Comparison of ENCODE assay signal across 51 mouse cellular contexts in genomic region chr12:84687531-84687930, GRCm38 (mm10). TPM values are rescaled to one million over a fixed set of nuclear protein-coding genes. Genes with fewer than 3 reads are reported as not detected.
"Had no signal": no experiment of that assay in that cellular context is flagged by ENCODE, and none has a peak within 500 bp of the region (broad histone marks: within the 10 kb centered on the region; RNA-seq: fewer than 3 reads in every experiment).

No protein-coding gene starts in this region.

- H3K4me1 ChIP-seq: heart, embryonic 13.5 days; heart, embryonic 15.5 days; intestine, embryonic 15.5 days; kidney, embryonic 15.5 days had no signal

- H3K4me2 ChIP-seq: heart, embryonic 11.5 days; heart, embryonic 12.5 days; heart, embryonic 13.5 days; heart, embryonic 15.5 days; hindbrain, embryonic 12.5 days; hindbrain, embryonic 13.5 days; hindbrain, embryonic 14.5 days; hindbrain, embryonic 15.5 days; intestine, embryonic 15.5 days; kidney, embryonic 15.5 days had no signal

- H3K4me3 ChIP-seq: heart, embryonic 10.5 days; heart, embryonic 12.5 days; heart, embryonic 13.5 days; heart, embryonic 15.5 days; hindbrain, embryonic 10.5 days; hindbrain, embryonic 12.5 days; hindbrain, embryonic 13.5 days; hindbrain, embryonic 15.5 days; intestine, embryonic 15.5 days; kidney, embryonic 15.5 days; layer of hippocampus, adult 2 months had no signal

- ATAC-seq: hindbrain, embryonic 16.5 days; hindbrain, postnatal 0 days; inflammation-experienced regulatory T-cells, adult 6 months; intestine, embryonic 15.5 days; intestine, embryonic 16.5 days; intestine, postnatal 0 days had no signal

- H3K9ac ChIP-seq: heart, embryonic 12.5 days; heart, embryonic 13.5 days; heart, embryonic 15.5 days; hindbrain, embryonic 12.5 days; hindbrain, embryonic 13.5 days; hindbrain, embryonic 14.5 days; hindbrain, embryonic 15.5 days; intestine, embryonic 15.5 days; kidney, embryonic 15.5 days had no signal

- H3K27ac ChIP-seq: heart, embryonic 10.5 days; heart, embryonic 13.5 days; heart, embryonic 15.5 days; hindbrain, embryonic 10.5 days; hindbrain, embryonic 12.5 days; hindbrain, embryonic 13.5 days; hindbrain, embryonic 14.5 days; hindbrain, embryonic 15.5 days; hindbrain, postnatal 0 days; intestine, embryonic 15.5 days; kidney, embryonic 15.5 days; kidney, postnatal 0 days; layer of hippocampus, adult 2 months had no signal

- H3K9me3 ChIP-seq: heart, embryonic 10.5 days; heart, embryonic 12.5 days; heart, embryonic 13.5 days; heart, embryonic 15.5 days; hindbrain, embryonic 10.5 days; hindbrain, embryonic 12.5 days; hindbrain, embryonic 13.5 days; hindbrain, embryonic 15.5 days; intestine, embryonic 15.5 days; kidney, embryonic 15.5 days had no signal

- H3K27me3 ChIP-seq: hindbrain, embryonic 15.5 days; intestine, embryonic 15.5 days had no signal

- DNase-seq: heart, postnatal 10 days; heart, postnatal 14 days; heart, postnatal 36 days; heart, postnatal 4 days; kidney, adult 11 months; kidney, adult 18-20 months; kidney, adult 2 months; kidney, adult 8-10 months; kidney, adult 9 months; kidney, postnatal 10 days; kidney, postnatal 14 days; kidney, postnatal 25 days; kidney, postnatal 36 days; kidney, postnatal 4 days; layer of hippocampus, adult 9-11 months; layer of hippocampus, postnatal 36 days had no signal

- H3K36me3 ChIP-seq: heart, embryonic 10.5 days; heart, embryonic 12.5 days; heart, embryonic 13.5 days; heart, embryonic 15.5 days; hindbrain, embryonic 10.5 days; hindbrain, embryonic 12.5 days; hindbrain, embryonic 13.5 days; hindbrain, embryonic 15.5 days; intestine, embryonic 15.5 days; kidney, embryonic 15.5 days had no signal

RNA-seq across cellular contexts. Expression of gene Syndig1l, which starts 11.1 kb away (rescaled TPM):
- total RNA-seq: heart, postnatal 10 days; heart, postnatal 14 days; heart, postnatal 25 days; heart, postnatal 36 days; heart, postnatal 4 days; hematopoietic stem cell, adult 5-6 weeks had no signal
- polyA plus RNA-seq: heart, embryonic 11.5 days; heart, embryonic 12.5 days; heart, embryonic 13.5 days; heart, embryonic 14.5 days; heart, embryonic 15.5 days; heart, embryonic 16.5 days; heart, postnatal 0 days; inflammation-experienced regulatory T-cells, adult 6 months; kidney, adult 2 months; kidney, embryonic 14.5 days; kidney, postnatal 0 days had no signal

RNA-seq across cellular contexts. Expression of gene Vrtn, which starts 46.7 kb away (rescaled TPM):
- total RNA-seq: heart, postnatal 10 days; heart, postnatal 14 days; heart, postnatal 25 days; heart, postnatal 36 days; heart, postnatal 4 days; hindbrain, postnatal 0 days; layer of hippocampus, adult 18-20 months; layer of hippocampus, adult 2 months; layer of hippocampus, adult 8-10 months; layer of hippocampus, postnatal 10 days; layer of hippocampus, postnatal 14 days; layer of hippocampus, postnatal 25 days; layer of hippocampus, postnatal 36 days; left cerebral cortex, adult 18-20 months had no signal
- polyA plus RNA-seq: heart, embryonic 10.5 days; heart, embryonic 11.5 days; heart, embryonic 12.5 days; heart, embryonic 13.5 days; heart, embryonic 14.5 days; heart, embryonic 15.5 days; heart, postnatal 0 days; hindbrain, embryonic 10.5 days; hindbrain, embryonic 11.5 days; hindbrain, embryonic 12.5 days; hindbrain, embryonic 13.5 days; hindbrain, embryonic 14.5 days; hindbrain, embryonic 16.5 days; hindbrain, postnatal 0 days; inflammation-experienced regulatory T-cells, adult 6 months; intestine, embryonic 14.5 days; intestine, embryonic 15.5 days; intestine, embryonic 16.5 days; intestine, postnatal 0 days; kidney, adult 2 months; kidney, embryonic 14.5 days; kidney, embryonic 15.5 days; kidney, embryonic 16.5 days; kidney, postnatal 0 days; large intestine, adult 2 months had no signal
